Mouse (Mus musculus) cerebellum, adult 2 months (tissue): ENCODE measurements around the gene Dnah1.

Experiments used
- CTCF ChIP-seq: fragments of 200-500 bp; IDR thresholded peaks from 2 replicates; pipeline ENCODE4 v1.5.1; 2011; ENCODE audit warnings: low read depth, mild to moderate bottlenecking, control low read depth, low read length, moderate library complexity, borderline replicate concordance; ENCODE audit not compliant: insufficient read depth
- POLR2A ChIP-seq: fragments of 200-500 bp; IDR thresholded peaks from 2 replicates; pipeline ENCODE4 v1.6.1; 2011; ENCODE audit warnings: low read length, control low read depth, borderline replicate concordance; ENCODE audit not compliant: insufficient read depth

- no peak for TF ChIP-seq CTCF
- TF ChIP-seq POLR2A = no peak
These were observed 111.8 kb downstream of the Dnah1 start for GRCm38 (mm10) chr14:31211854-31212253.
